Mouse (Mus musculus) forebrain, postnatal 0 days (tissue): ENCODE measurements around the gene Atf6. TPM values are rescaled to one million over a fixed set of nuclear protein-coding genes. Genes with fewer than 3 reads are reported as not detected.

Experiments
- ATAC-seq: fragments of 200-750 bp; cut with Nextera tagmentation; 2 replicates; pipeline ENCODE4 v1.8.0; 2017; ENCODE audit warnings: mild to moderate bottlenecking, moderate library complexity
- DNase-seq: peaks from one replicate; pipeline ENCODE4 v3.0.0-alpha.2; 2015
- H3K27ac ChIP-seq: fragments of 300-500 bp; sonication (generic); 2 replicates; pipeline ENCODE4 v1.5.1; 2014; ENCODE audit warnings: low read depth, mild to moderate bottlenecking, antibody characterized with exemption, low read length, moderate library complexity, mixed read lengths
- H3K27me3 ChIP-seq: fragments of 300-500 bp; sonication (generic); 2 replicates; pipeline ENCODE4 v1.6.1; 2014; ENCODE audit warnings: mild to moderate bottlenecking, low read length, mixed read lengths; ENCODE audit not compliant: insufficient read depth
- H3K36me3 ChIP-seq: fragments of 300-500 bp; sonication (generic); 2 replicates; pipeline ENCODE4 v1.6.1; 2014; ENCODE audit warnings: mild to moderate bottlenecking, moderate library complexity; ENCODE audit not compliant: insufficient read depth
- H3K4me1 ChIP-seq: fragments of 300-500 bp; sonication (generic); 2 replicates; pipeline ENCODE4 v1.6.1; 2014; ENCODE audit warnings: antibody characterized with exemption; ENCODE audit not compliant: insufficient read depth
- H3K4me2 ChIP-seq: fragments of 300-500 bp; sonication (generic); 2 replicates; pipeline ENCODE4 v1.6.1; 2014; ENCODE audit warnings: low read depth, mild to moderate bottlenecking, moderate library complexity
- H3K4me3 ChIP-seq: fragments of 300-500 bp; sonication (generic); 2 replicates; pipeline ENCODE4 v1.5.1; 2014; ENCODE audit warnings: low read depth, low read length, mixed read lengths
- H3K9ac ChIP-seq: fragments of 300-500 bp; sonication (generic); 2 replicates; pipeline ENCODE4 v1.6.1; 2014; ENCODE audit warnings: mild to moderate bottlenecking
- H3K9me3 ChIP-seq: fragments of 300-500 bp; sonication (generic); 2 replicates; pipeline ENCODE4 v1.6.1; 2016; ENCODE audit warnings: low read length
- CTCF ChIP-seq: sonication (generic); IDR thresholded peaks from 2 replicates; pipeline ENCODE4 v1.5.1; 2016; ENCODE audit warnings: antibody characterized with exemption, control low read depth, low read depth
- WGBS: fragments of 180-500 bp; shearing (Covaris S2); extraction: QIAGEN DNeasy Blood & Tissue Kit; methylation state at CpG from one replicate; pipeline ENCODE4 v1.1.7; 2014; 5-methylcytosine and 5-hydroxymethylcytosine counted together
- polyA plus RNA-seq: library from polyadenylated mRNA; unstranded; fragments of >200 nt; fragmentation: Nextera tagmentation; extraction: Ambion mirVana; gene quantifications from 2 replicates; pipeline ENCODE4 v1.2.1, GENCODE M21; 2015
- total RNA-seq: library from RNA; depleted of rRNA; stranded (reverse); fragments of >200 nt; gene quantifications from 2 replicates; pipeline ENCODE4 v1.2.3, GENCODE M21; 2014

Atf6 gene
- total and polyA plus RNA-seq, 2 experiments from 2014 or later, result 5.3 to 18.1 TPM

GRCm38 (mm10) chr1:170861671-170862434, 5.7 kb downstream of the Atf6 start:
- H3K4me2 ChIP-seq, result no peak overlapping the region
- no peaks in the 10 kb centered on the region for H3K27me3 ChIP-seq
- ATAC-seq (no peak), DNase-seq (no peak)
- no peaks in the 10 kb centered on the region for H3K9me3 ChIP-seq
- H3K4me1 ChIP-seq, result peaks cover 6% of the 10 kb centered on the region; the same call in 1 of the 2 replicates
- no peak overlapping the region for H3K4me3 ChIP-seq
- no peak for TF ChIP-seq CTCF
- WGBS, result 82% methylated on average over 13 of the region's 13 CpGs
- H3K36me3 ChIP-seq, result no peaks in the 10 kb centered on the region
- H3K9ac ChIP-seq, result no peak overlapping the region
- no peak overlapping the region for H3K27ac ChIP-seq

- no peak for TF ChIP-seq CTCF
- Histone ChIP-seq H3K4me3 (no peak overlapping the region), H3K27ac (no peak overlapping the region), H3K27me3 (no peaks in the 10 kb centered on the region), H3K9me3 (no peaks in the 10 kb centered on the region), H3K4me1 (no peaks in the 10 kb centered on the region), H3K36me3 (no peaks in the 10 kb centered on the region), H3K4me2 (no peak overlapping the region), H3K9ac (no peak overlapping the region)
- WGBS, result 67% methylated on average over 2 of the region's 2 CpGs
- ATAC-seq (no peak), DNase-seq (no peak)
Observed at GRCm38 (mm10) chr1:170858872-170859271, 8.7 kb downstream of the Atf6 start.

GRCm38 (mm10) chr1:170857369-170857768, 10.2 kb downstream of the Atf6 start:
- H3K36me3 ChIP-seq, result no peaks in the 10 kb centered on the region
- H3K9me3 ChIP-seq, result no peaks in the 10 kb centered on the region
- TF ChIP-seq CTCF, result no peak
- H3K27me3 ChIP-seq, result no peaks in the 10 kb centered on the region
- H3K27ac ChIP-seq, result no peak overlapping the region
- 82% methylated on average over 2 of the region's 2 CpGs for WGBS
- H3K9ac ChIP-seq, result no peak overlapping the region
- DNase-seq (no peak), ATAC-seq (no peak)
- no peaks in the 10 kb centered on the region for H3K4me1 ChIP-seq
- no peak overlapping the region for H3K4me3 ChIP-seq
- no peak overlapping the region for H3K4me2 ChIP-seq

- Histone ChIP-seq H3K4me2 (no peak overlapping the region), H3K4me3 (no peak overlapping the region), H3K9ac (no peak overlapping the region), H3K36me3 (peaks cover 5% of the 10 kb centered on the region), H3K9me3 (no peaks in the 10 kb centered on the region), H3K4me1 (no peaks in the 10 kb centered on the region), H3K27me3 (no peaks in the 10 kb centered on the region), H3K27ac (no peak overlapping the region)
- DNase-seq, result no peak
- TF ChIP-seq CTCF, result no peak
- WGBS, result 84% methylated on average over 13 of the region's 13 CpGs
- no peak for ATAC-seq
Observed at GRCm38 (mm10) chr1:170855056-170855760, 12.4 kb downstream of the Atf6 start.

GRCm38 (mm10) chr1:170853604-170854003, 14.0 kb downstream of the Atf6 start:
- no peak for TF ChIP-seq CTCF
- no peak overlapping the region for H3K4me2 ChIP-seq
- peaks cover 9% of the 10 kb centered on the region for H3K36me3 ChIP-seq
- WGBS, result 100% methylated on average over 3 of the region's 3 CpGs
- DNase-seq (no peak), ATAC-seq (no peak)
- no peak overlapping the region for H3K27ac ChIP-seq
- no peak overlapping the region for H3K4me3 ChIP-seq
- no peak overlapping the region for H3K9ac ChIP-seq
- H3K4me1 ChIP-seq, result no peaks in the 10 kb centered on the region
- no peaks in the 10 kb centered on the region for H3K9me3 ChIP-seq
- no peaks in the 10 kb centered on the region for H3K27me3 ChIP-seq

- ATAC-seq, result no peak
- H3K9ac ChIP-seq, result no peak overlapping the region
- no peak overlapping the region for H3K4me2 ChIP-seq
- peaks cover 11% of the 10 kb centered on the region for H3K36me3 ChIP-seq
- H3K27ac ChIP-seq, result no peak overlapping the region
- no peaks in the 10 kb centered on the region for H3K27me3 ChIP-seq
- no peak for DNase-seq
- no peaks in the 10 kb centered on the region for H3K4me1 ChIP-seq
- no peaks in the 10 kb centered on the region for H3K9me3 ChIP-seq
- 94% methylated on average over 23 of the region's 23 CpGs for WGBS
- no peak overlapping the region for H3K4me3 ChIP-seq
- no peak for TF ChIP-seq CTCF
Observed at GRCm38 (mm10) chr1:170850637-170851624, 16.6 kb downstream of the Atf6 start.
